Mouse (Mus musculus): Measurements from ENCODE around the gene Cxcr2.

DNA sequence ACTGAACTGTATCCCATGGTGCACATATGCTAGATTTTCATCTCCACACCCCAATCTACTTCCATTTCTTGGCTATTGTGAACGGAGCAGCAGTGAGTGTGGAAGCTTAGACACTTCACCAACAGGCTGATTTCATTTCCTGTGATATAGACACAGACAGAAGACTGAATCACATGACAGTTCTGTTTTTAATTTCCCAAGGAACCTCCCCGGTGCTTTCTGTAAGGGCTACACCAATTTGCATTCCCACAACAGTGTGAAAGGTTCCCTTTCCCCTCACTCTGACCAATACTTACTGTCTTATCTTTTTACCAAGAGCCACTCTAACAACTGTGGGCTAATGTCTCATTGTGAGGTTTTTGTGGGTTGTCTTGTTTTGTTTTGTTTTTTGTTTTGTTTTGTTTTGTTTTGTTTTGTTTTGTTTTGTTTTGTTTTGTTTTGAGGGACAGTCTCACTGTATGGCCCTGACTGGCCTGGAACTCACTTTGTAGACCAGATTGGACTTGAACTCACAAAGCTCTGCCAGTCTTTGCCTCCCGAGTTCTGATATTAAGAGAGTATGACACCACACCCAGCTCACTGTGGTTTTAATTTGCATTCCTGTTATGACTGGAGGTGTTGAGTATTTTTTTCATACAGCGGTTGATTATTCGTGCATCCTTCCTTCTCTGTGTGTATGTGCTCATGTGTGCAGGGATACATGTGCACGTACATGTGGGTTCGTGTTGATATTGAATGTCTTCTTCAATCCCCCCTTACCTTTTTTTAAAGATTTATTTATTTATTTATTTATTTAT is 47.5 kb downstream of the Cxcr2 start:
- TF ChIP-seq CTCF (conservative IDR thresholded peaks at IDR 0.05; ENCODE audit: low read length) (no peak), POU5F1 (IDR thresholded peaks at IDR 0.05; ENCODE audit: borderline replicate concordance, low read length) (no peak), NANOG (IDR thresholded peaks at IDR 0.05; ENCODE audit: borderline replicate concordance, low read length) (no peak)

All from E14TG2a.4 (cell line).